Mouse (Mus musculus): ENCODE results near the gene Gm20388.

GRCm38 (mm10) chr8:121120456-121121419 is 1210.1 kb downstream of the Gm20388 start:
- TF ChIP-seq CTCF (IDR thresholded peaks at IDR 0.05; ENCODE audit: low read depth, low read length): no peak
- TF ChIP-seq POLR2AphosphoS5 (IDR thresholded peaks at IDR 0.05; ENCODE audit: insufficient replicate concordance, low read depth, low read length): no peak
- TF ChIP-seq GATA1 (IDR thresholded peaks at IDR 0.05; ENCODE audit: borderline replicate concordance, low read length): no peak
- no peak for TF ChIP-seq TAL1 (conservative IDR thresholded peaks at IDR 0.05; ENCODE audit: low read depth, low read length)

Measured in G1E (cell line).